Mouse (Mus musculus) midbrain, embryonic 15.5 days (tissue): ENCODE data around the gene Krtap31-1. TPM values are rescaled to one million over a fixed set of nuclear protein-coding genes. Genes with fewer than 3 reads are reported as not detected.
"Not testable (repeated sequence)": the region's sequence is repeated elsewhere in the genome, so short reads cannot be mapped to it uniquely, and the experiment has no call there.

Source experiments
- ATAC-seq: fragments of 200-750 bp; cut with Nextera tagmentation; replicated peaks from 2 replicates; pipeline ENCODE4 v1.8.0; 2017; ENCODE audit warnings: moderate TSS enrichment
- H3K27ac ChIP-seq: fragments of 300-500 bp; sonication (generic); 2 replicates; pipeline ENCODE4 v1.5.1; 2015; ENCODE audit warnings: mild to moderate bottlenecking, inconsistent platforms
- H3K27me3 ChIP-seq: fragments of 300-500 bp; sonication (generic); replicated peaks from 2 replicates; pipeline ENCODE4 v1.6.1; 2015; ENCODE audit warnings: inconsistent platforms
- H3K36me3 ChIP-seq: fragments of 300-500 bp; sonication (generic); replicated peaks from 2 replicates; pipeline ENCODE4 v1.6.1; 2015; ENCODE audit warnings: inconsistent platforms
- H3K4me1 ChIP-seq: fragments of 300-500 bp; sonication (generic); 2 replicates; pipeline ENCODE4 v1.6.1; 2015; ENCODE audit warnings: inconsistent platforms
- H3K4me2 ChIP-seq: fragments of 300-500 bp; sonication (generic); 2 replicates; pipeline ENCODE4 v1.6.1; 2015; ENCODE audit warnings: inconsistent platforms, mild to moderate bottlenecking, moderate library complexity
- H3K4me3 ChIP-seq: fragments of 300-500 bp; sonication (generic); 2 replicates; pipeline ENCODE4 v1.5.1; 2015; ENCODE audit warnings: mild to moderate bottlenecking, inconsistent platforms
- H3K9ac ChIP-seq: fragments of 300-500 bp; sonication (generic); 2 replicates; pipeline ENCODE4 v1.6.1; 2015; ENCODE audit warnings: mild to moderate bottlenecking, inconsistent platforms
- H3K9me3 ChIP-seq: fragments of 300-500 bp; sonication (generic); 2 replicates; pipeline ENCODE4 v1.6.1; 2016; ENCODE audit warnings: inconsistent platforms
- WGBS: fragments of 180-500 bp; shearing (Covaris S2); methylation state at CpG from one replicate; pipeline ENCODE4 v1.1.7; 2015; ENCODE audit warnings: mixed read lengths; 5-methylcytosine and 5-hydroxymethylcytosine counted together
- polyA plus RNA-seq: library from polyadenylated mRNA; unstranded; fragments of >200 nt; fragmentation: Nextera tagmentation; extraction: Ambion mirVana; gene quantifications from 2 replicates; pipeline ENCODE4 v1.2.1, GENCODE M21; 2015

Krtap31-1 gene
- polyA plus RNA-seq, result not detected in 2 replicates

DNA sequence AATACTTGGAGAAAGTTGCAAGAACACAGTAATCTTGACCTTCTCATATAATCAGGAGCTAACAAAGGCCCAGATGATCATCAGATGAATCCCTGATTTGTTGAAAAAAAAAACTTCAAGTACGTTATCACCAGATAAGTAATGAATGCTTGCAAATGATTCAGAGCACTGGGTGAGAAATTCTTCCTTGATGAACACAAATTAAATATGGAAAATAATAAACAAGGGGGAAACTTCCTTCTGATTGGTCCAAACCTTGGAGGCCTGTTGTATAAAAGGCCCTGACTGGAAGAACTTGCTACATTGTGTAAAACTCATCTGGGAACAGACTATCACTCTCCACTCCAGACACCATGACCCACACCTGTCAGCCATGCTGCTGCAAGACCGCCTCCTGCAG lies at the start of gene Krtap31-1:
TSS of gene Krtap31-1 (plus strand) at position 301 of the 400 bp plus-strand sequence.
- Histone ChIP-seq H3K9me3 (no peaks in the 10 kb centered on the region), H3K36me3 (no peaks in the 10 kb centered on the region), H3K4me2 (no peak within 1 kb of the TSS), H3K4me1 (no peaks in the 10 kb centered on the region), H3K9ac (no peak within 1 kb of the TSS), H3K27me3 (no peaks in the 10 kb centered on the region), H3K27ac (no peak within 1 kb of the TSS), H3K4me3 (no peak within 1 kb of the TSS)
- no peak for ATAC-seq
- 91% methylated on average over 2 of the region's 2 CpGs for WGBS

DNA sequence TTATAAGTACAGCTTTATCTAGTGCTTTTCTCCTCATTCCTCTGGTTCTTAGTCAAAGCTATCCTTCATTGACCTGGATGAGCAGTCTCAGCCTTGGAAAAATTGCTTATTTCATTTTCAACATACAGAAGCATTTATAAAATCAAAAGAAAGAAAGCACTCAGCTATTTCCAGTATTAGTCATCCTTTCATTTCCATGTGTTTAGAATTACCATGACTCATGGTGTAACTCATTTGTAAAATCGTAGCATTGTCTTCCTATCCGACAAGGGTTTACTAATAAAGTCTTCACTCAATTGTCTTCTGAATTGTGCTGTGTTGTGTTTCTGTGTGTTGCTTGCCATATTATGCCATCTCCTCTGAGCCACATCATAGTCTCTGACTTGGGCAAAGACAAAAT lies 49.0 kb upstream of the Krtap31-1 start:
- H3K4me2 ChIP-seq, result no peak overlapping the region
- 75% methylated on average over 2 of the region's 2 CpGs for WGBS
- ATAC-seq, result no peak

DNA sequence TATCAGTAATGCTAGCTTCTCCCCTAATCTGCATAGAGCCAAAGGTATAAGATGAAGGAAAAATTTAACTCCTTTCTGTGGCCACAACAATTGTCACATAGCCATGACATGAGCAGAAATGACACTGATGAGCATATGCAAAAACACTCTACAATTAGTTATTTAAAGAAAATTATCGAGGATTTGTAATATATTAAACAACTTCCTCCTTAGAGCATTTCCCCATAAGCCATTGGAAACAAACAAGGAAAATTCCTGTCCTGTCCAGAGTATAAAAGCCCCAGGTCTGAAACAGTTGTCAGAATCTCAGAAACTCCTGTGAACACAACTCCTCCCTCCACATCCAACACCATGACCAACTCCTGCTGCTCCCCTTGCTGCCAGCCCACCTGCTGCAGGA lies 43.5 kb upstream of the Krtap31-1 start, which contains the start of gene Gm11559:
TSS of gene Gm11559 (plus strand) at position 301 of the 400 bp plus-strand sequence.
- H3K9me3 ChIP-seq, H3K4me3 ChIP-seq, H3K27me3 ChIP-seq, H3K9ac ChIP-seq, H3K27ac ChIP-seq, H3K36me3 ChIP-seq, H3K4me1 ChIP-seq, H3K4me2 ChIP-seq, ATAC-seq: not testable (repeated sequence)
- WGBS, result 73% methylated on average over 1 of the region's 1 CpGs

More for the DNA sequence above, 49.0 kb upstream of the Krtap31-1 start:
- Histone ChIP-seq H3K9me3 (no peaks in the 10 kb centered on the region), H3K27ac (no peak overlapping the region), H3K9ac (no peak overlapping the region), H3K4me3 (no peak overlapping the region), H3K27me3 (no peaks in the 10 kb centered on the region), H3K4me1 (peaks cover 4% of the 10 kb centered on the region; the same call in 1 of the 2 replicates), H3K36me3 (no peaks in the 10 kb centered on the region)

DNA sequence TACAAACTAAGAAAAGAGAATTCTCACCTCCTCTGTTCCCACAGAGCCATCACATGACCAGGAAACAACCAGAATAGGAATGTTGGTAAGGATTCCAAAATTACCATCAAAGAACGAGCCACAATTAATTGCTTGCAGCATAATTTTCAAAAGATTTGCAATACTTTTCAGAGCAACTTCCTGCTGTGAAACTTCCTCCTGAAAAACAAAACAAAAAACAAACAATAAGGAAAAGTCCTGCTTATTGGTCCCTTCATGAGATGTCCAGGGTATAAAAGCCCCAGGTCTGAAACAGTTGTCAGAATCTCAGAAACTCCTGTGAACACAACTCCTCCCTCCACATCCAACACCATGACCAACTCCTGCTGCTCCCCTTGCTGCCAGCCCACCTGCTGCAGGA lies 34.6 kb upstream of the Krtap31-1 start, which contains the start of gene Krtap9-1:
TSS of gene Krtap9-1 (plus strand) at position 301 of the 400 bp plus-strand sequence.
- ATAC-seq, H3K4me2 ChIP-seq, H3K9me3 ChIP-seq, H3K36me3 ChIP-seq, H3K4me3 ChIP-seq, H3K4me1 ChIP-seq, H3K27me3 ChIP-seq, H3K27ac ChIP-seq, H3K9ac ChIP-seq: not testable (repeated sequence)
- 73% methylated on average over 1 of the region's 1 CpGs for WGBS

DNA sequence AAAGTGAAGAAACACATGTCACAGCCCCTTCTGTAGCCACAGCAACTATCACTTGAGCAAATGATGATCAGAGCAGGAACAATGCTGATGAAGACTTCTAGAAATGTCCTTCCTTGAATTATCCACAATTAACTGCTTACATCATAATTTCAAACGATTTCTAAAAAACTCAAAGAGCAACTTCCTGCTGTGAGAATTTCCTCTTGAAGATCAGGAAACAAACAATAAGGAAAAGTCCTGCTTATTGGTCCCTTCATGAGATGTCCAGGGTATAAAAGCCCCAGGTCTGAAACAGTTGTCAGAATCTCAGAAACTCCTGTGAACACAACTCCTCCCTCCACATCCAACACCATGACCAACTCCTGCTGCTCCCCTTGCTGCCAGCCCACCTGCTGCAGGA lies 28.8 kb upstream of the Krtap31-1 start, which contains the start of gene Gm11567:
TSS of gene Gm11567 (plus strand) at position 301 of the 400 bp plus-strand sequence.
- not testable (repeated sequence) for H3K4me1 ChIP-seq, ATAC-seq
- WGBS, result 58% methylated on average over 1 of the region's 1 CpGs

DNA sequence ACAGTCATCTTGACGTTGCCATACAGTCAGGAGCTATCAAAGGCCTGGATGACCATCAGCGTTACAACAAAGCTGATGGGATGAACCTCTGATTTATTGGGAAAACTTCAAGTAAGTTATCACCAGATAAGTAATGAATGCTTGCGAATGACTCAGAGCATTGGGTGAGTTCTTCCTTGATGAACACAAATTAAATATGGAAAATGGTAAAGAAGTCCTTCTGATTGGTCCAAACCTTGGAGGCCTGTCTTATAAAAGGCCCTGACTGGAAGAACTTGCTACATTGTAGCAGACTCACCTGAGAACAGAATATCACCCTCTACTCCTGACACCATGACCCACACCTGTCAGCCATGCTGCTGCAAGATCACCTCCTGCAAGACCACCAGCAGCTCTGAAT lies 6.7 kb downstream of the Krtap31-1 start, which contains the start of gene Gm11565:
TSS of gene Gm11565 (plus strand) at position 301 of the 400 bp plus-strand sequence.
- H3K4me3 ChIP-seq, result no peak within 1 kb of the TSS
- H3K4me1 ChIP-seq, result no peaks in the 10 kb centered on the region
- no peak within 1 kb of the TSS for H3K27ac ChIP-seq
- no peak for ATAC-seq
- no peaks in the 10 kb centered on the region for H3K36me3 ChIP-seq
- H3K9me3 ChIP-seq, result no peaks in the 10 kb centered on the region
- H3K27me3 ChIP-seq, result no peaks in the 10 kb centered on the region
- H3K9ac ChIP-seq, result no peak within 1 kb of the TSS
- WGBS, result 89% methylated on average over 3 of the region's 3 CpGs
- no peak within 1 kb of the TSS for H3K4me2 ChIP-seq

More for the DNA sequence above, 28.8 kb upstream of the Krtap31-1 start, which contains the start of gene Gm11567:
- H3K4me3 ChIP-seq, H3K27me3 ChIP-seq, H3K9me3 ChIP-seq, H3K9ac ChIP-seq, H3K27ac ChIP-seq, H3K36me3 ChIP-seq, H3K4me2 ChIP-seq: not testable (repeated sequence)

DNA sequence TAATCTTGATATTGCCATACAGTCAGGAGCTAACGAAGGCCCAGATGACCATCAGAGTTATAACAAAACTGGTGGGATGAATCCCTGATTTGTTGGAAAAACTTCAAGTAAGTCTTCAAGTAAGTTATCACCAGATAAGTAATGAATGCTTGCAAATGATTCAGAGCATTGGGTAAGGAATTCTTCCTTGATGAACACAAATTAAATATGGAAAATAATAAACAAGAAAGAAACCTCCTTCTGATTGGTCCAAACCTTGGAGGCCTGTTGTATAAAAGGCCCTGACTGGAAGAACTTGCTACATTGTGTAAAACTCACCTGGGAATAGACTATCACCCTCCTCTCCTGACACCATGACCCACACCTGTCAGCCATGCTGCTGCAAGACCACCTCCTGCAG lies 28.3 kb downstream of the Krtap31-1 start, which contains the start of gene Krtap31-2:
TSS of gene Krtap31-2 (plus strand) at position 301 of the 400 bp plus-strand sequence.
- ATAC-seq, result no peak
- WGBS, result 84% methylated on average over 1 of the region's 1 CpGs
- Histone ChIP-seq H3K4me2 (no peak within 1 kb of the TSS), H3K4me1 (no peaks in the 10 kb centered on the region), H3K27ac (no peak within 1 kb of the TSS), H3K4me3 (no peak within 1 kb of the TSS), H3K9me3 (no peaks in the 10 kb centered on the region), H3K36me3 (no peaks in the 10 kb centered on the region), H3K9ac (no peak within 1 kb of the TSS), H3K27me3 (no peaks in the 10 kb centered on the region)

DNA sequence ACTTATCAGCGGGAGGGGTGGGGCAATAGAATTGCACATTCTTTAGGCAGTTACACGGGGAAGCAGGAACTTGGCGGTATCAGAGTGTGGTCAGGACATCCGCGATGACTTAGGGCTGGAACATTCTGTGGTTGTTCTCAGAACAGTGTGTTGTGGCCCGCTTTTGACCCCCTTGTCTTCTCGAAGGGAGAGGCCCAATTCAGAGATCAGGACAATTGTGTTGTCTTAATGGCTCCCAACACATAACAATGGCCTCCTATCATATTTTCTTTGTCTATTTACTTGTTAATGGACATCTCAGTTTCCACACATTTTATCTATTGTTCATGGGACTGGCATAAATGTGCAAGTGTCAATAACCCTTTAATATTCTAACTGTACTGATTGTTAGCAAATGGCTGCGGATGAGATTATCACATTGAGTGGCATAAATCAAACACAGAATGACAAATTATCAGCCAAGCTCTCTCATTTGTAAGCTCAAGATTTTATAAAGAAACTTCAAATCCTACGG lies 30.1 kb downstream of the Krtap31-1 start:
- no peaks in the 10 kb centered on the region for H3K9me3 ChIP-seq
- WGBS, result 90% methylated on average over 9 of the region's 9 CpGs
- no peaks in the 10 kb centered on the region for H3K27me3 ChIP-seq
- H3K9ac ChIP-seq, result no peak overlapping the region
- no peak overlapping the region for H3K27ac ChIP-seq
- H3K4me2 ChIP-seq, result no peak overlapping the region
- H3K4me1 ChIP-seq, result no peaks in the 10 kb centered on the region
- no peaks in the 10 kb centered on the region for H3K36me3 ChIP-seq
- no peak overlapping the region for H3K4me3 ChIP-seq
- no peak for ATAC-seq

DNA sequence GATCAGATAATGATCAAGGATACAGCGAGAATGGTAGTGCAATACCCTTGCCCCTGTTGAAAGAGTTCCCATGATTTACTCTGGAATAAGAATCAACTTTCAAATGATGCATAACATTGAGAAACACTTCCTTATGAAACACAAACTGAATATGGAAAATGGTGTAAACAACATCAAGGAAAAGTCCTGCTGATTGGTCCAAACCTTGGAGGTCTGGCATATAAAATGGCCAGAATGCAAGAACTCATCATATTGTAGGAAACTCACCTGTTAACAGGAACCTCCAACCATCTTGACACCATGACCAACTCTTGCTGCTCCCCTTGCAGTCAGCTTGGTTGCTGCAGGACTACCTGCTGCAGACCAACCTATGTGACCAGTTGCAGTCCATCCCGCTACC lies 40.5 kb downstream of the Krtap31-1 start, which contains the start of gene Krtap9-5:
TSS of gene Krtap9-5 (plus strand) at position 301 of the 400 bp plus-strand sequence.
- no peaks in the 10 kb centered on the region for H3K4me1 ChIP-seq
- H3K4me2 ChIP-seq, result no peak within 1 kb of the TSS
- H3K9me3 ChIP-seq, result no peaks in the 10 kb centered on the region
- H3K36me3 ChIP-seq, result no peaks in the 10 kb centered on the region
- WGBS, result 92% methylated on average over 2 of the region's 2 CpGs
- H3K27me3 ChIP-seq, result no peaks in the 10 kb centered on the region
- H3K4me3 ChIP-seq, result no peak within 1 kb of the TSS
- no peak within 1 kb of the TSS for H3K9ac ChIP-seq
- no peak within 1 kb of the TSS for H3K27ac ChIP-seq
- no peak for ATAC-seq

Other genes with a start within 250 kb of the Krtap31-1 start
- not detected in 2 replicates for gene Gm11563, start 249.0 kb upstream of the Krtap31-1 start, polyA plus RNA-seq
- not detected in 2 replicates for gene Krtap4-6, start 242.0 kb upstream of the Krtap31-1 start, polyA plus RNA-seq
- not detected in 2 replicates for gene Gm14190, start 217.2 kb upstream of the Krtap31-1 start, polyA plus RNA-seq
- gene Gm14180, start 173.6 kb upstream of the Krtap31-1 start, polyA plus RNA-seq, result not detected in 2 replicates
- not detected in 2 replicates for gene Gm11595, start 135.0 kb upstream of the Krtap31-1 start, polyA plus RNA-seq
- not detected in 2 replicates for gene Krtap4-8, start 127.2 kb upstream of the Krtap31-1 start, polyA plus RNA-seq
- not detected in 2 replicates for gene Krtap4-9, start 122.7 kb upstream of the Krtap31-1 start, polyA plus RNA-seq
- not detected in 2 replicates for gene Gm11596, start 114.5 kb upstream of the Krtap31-1 start, polyA plus RNA-seq
- gene Gm11569, start 109.0 kb upstream of the Krtap31-1 start, polyA plus RNA-seq, result not detected in 2 replicates
- gene Gm11554, start 103.5 kb upstream of the Krtap31-1 start, polyA plus RNA-seq, result not detected in 2 replicates
- gene Krtap4-13, start 98.0 kb upstream of the Krtap31-1 start, polyA plus RNA-seq, result not detected in 2 replicates
- not detected in 2 replicates for gene Gm11564, start 92.3 kb upstream of the Krtap31-1 start, polyA plus RNA-seq
- gene 2300003K06Rik, start 69.9 kb upstream of the Krtap31-1 start, polyA plus RNA-seq, result not detected in 2 replicates
- not detected in 2 replicates for gene Krtap4-16, start 56.3 kb upstream of the Krtap31-1 start, polyA plus RNA-seq
- not detected in 2 replicates for gene Gm11568, start 50.0 kb upstream of the Krtap31-1 start, polyA plus RNA-seq
- gene Gm11559, start 43.4 kb upstream of the Krtap31-1 start, polyA plus RNA-seq, result not detected in 2 replicates
- gene Krtap9-1, start 34.5 kb upstream of the Krtap31-1 start, polyA plus RNA-seq, result not detected in 2 replicates
- not detected in 2 replicates for gene Gm11567, start 28.7 kb upstream of the Krtap31-1 start, polyA plus RNA-seq
- not detected in 2 replicates for gene Gm11565, start 6.8 kb downstream of the Krtap31-1 start, polyA plus RNA-seq
- gene Krtap31-2, start 28.4 kb downstream of the Krtap31-1 start, polyA plus RNA-seq, result not detected in 2 replicates
- not detected in 2 replicates for gene Krtap9-5, start 40.6 kb downstream of the Krtap31-1 start, polyA plus RNA-seq
- gene Krtap29-1, start 71.1 kb downstream of the Krtap31-1 start, polyA plus RNA-seq, result not detected in 2 replicates
- not detected in 2 replicates for gene Krtap16-1, start 78.7 kb downstream of the Krtap31-1 start, polyA plus RNA-seq
- 1.1 and 1.3 TPM in 2 replicates for gene Krtap17-1, start 86.1 kb downstream of the Krtap31-1 start, polyA plus RNA-seq
- not detected in 2 replicates for gene Krt33a, start 108.3 kb downstream of the Krtap31-1 start, polyA plus RNA-seq
- not detected in 2 replicates for gene Krt33b, start 121.9 kb downstream of the Krtap31-1 start, polyA plus RNA-seq
- not detected in 2 replicates for gene Krt34, start 133.6 kb downstream of the Krtap31-1 start, polyA plus RNA-seq
- not detected in 2 replicates for gene Krt31, start 142.6 kb downstream of the Krtap31-1 start, polyA plus RNA-seq
- gene Krt32, start 180.3 kb downstream of the Krtap31-1 start, polyA plus RNA-seq, result not detected in 2 replicates
- gene Krt35, start 188.3 kb downstream of the Krtap31-1 start, polyA plus RNA-seq, result not detected in 2 replicates
- gene Krt36, start 197.7 kb downstream of the Krtap31-1 start, polyA plus RNA-seq, result not detected in 2 replicates
- 0.26 TPM in 1 of 2 replicates, not detected in the other for gene Krt13, start 213.6 kb downstream of the Krtap31-1 start, polyA plus RNA-seq
- gene Krt15, start 228.0 kb downstream of the Krtap31-1 start, polyA plus RNA-seq, result 0.42 and 4.2 TPM in 2 replicates
- gene Krt19, start 240.7 kb downstream of the Krtap31-1 start, polyA plus RNA-seq, result 2.1 and 2.6 TPM in 2 replicates